Mouse (Mus musculus): ENCODE measurements around the gene Ap2m1. TPM values are rescaled to one million over a fixed set of nuclear protein-coding genes. Genes with fewer than 3 reads are reported as not detected.

Ap2m1 gene
- polyA plus RNA-seq (2015; fragmentation: Nextera tagmentation; extraction: Ambion mirVana): 274 and 285 TPM in 2 replicates

GRCm38 (mm10) chr16:20535296-20536080, at the start of gene Ap2m1:
Gene Ap2m1, plus strand, starts transcription at chr16:20535478.

GRCm38 (mm10) chr16:20498677-20499475, 36.4 kb upstream of the Ap2m1 start, which contains the start of gene Eif2b5:
Gene Eif2b5, plus strand, starts transcription at chr16:20498817.

GRCm38 (mm10) chr16:20516726-20517201, 18.5 kb upstream of the Ap2m1 start, which contains the start of gene Dvl3:
Gene Dvl3, plus strand, starts transcription at chr16:20516982.

GRCm38 (mm10) chr16:20548096-20548948, 13.0 kb downstream of the Ap2m1 start, which contains the start of gene Abcf3:
Gene Abcf3, plus strand, starts transcription at chr16:20548577.

GRCm38 (mm10) chr16:20589366-20589938, 54.2 kb downstream of the Ap2m1 start, which contains the start of gene Vwa5b2:
Gene Vwa5b2, plus strand, starts transcription at chr16:20589471.

Other genes with a start within 250 kb of the Ap2m1 start
- gene Parl, start 233.1 kb upstream of the Ap2m1 start, polyA plus RNA-seq (2015; fragmentation: Nextera tagmentation; extraction: Ambion mirVana): 68.5 and 71.8 TPM in 2 replicates
- gene Cyp2ab1, start 210.1 kb upstream of the Ap2m1 start, polyA plus RNA-seq (2015; fragmentation: Nextera tagmentation; extraction: Ambion mirVana): 0.06 and 0.10 TPM in 2 replicates
- 31.3 and 36.3 TPM in 2 replicates for gene Abcc5, start 109.1 kb upstream of the Ap2m1 start, polyA plus RNA-seq (2015; fragmentation: Nextera tagmentation; extraction: Ambion mirVana)
- gene Eif2b5, start 36.7 kb upstream of the Ap2m1 start, polyA plus RNA-seq (2015; fragmentation: Nextera tagmentation; extraction: Ambion mirVana): 42.9 and 44.8 TPM in 2 replicates
- gene Dvl3, start 18.5 kb upstream of the Ap2m1 start, polyA plus RNA-seq (2015; fragmentation: Nextera tagmentation; extraction: Ambion mirVana): 5.3 and 6.5 TPM in 2 replicates
- 30.9 and 32.4 TPM in 2 replicates for gene Abcf3, start 13.1 kb downstream of the Ap2m1 start, polyA plus RNA-seq (2015; fragmentation: Nextera tagmentation; extraction: Ambion mirVana)
- 0.07 and 0.22 TPM in 2 replicates for gene Vwa5b2, start 54.0 kb downstream of the Ap2m1 start, polyA plus RNA-seq (2015; fragmentation: Nextera tagmentation; extraction: Ambion mirVana)
- 16.6 and 16.8 TPM in 2 replicates for gene Eef1akmt4, start 76.1 kb downstream of the Ap2m1 start, polyA plus RNA-seq (2015; fragmentation: Nextera tagmentation; extraction: Ambion mirVana)
- gene Gm49333, start 76.1 kb downstream of the Ap2m1 start, polyA plus RNA-seq (2015; fragmentation: Nextera tagmentation; extraction: Ambion mirVana): not detected in 2 replicates
- gene Alg3, start 76.3 kb downstream of the Ap2m1 start, polyA plus RNA-seq (2015; fragmentation: Nextera tagmentation; extraction: Ambion mirVana): 16.0 and 16.1 TPM in 2 replicates
- gene Camk2n2, start 85.8 kb downstream of the Ap2m1 start, polyA plus RNA-seq (2015; fragmentation: Nextera tagmentation; extraction: Ambion mirVana): 0.12 and 0.33 TPM in 2 replicates
- 0.06 TPM in 1 of 2 replicates, not detected in the other for gene Ece2, start 94.3 kb downstream of the Ap2m1 start, polyA plus RNA-seq (2015; fragmentation: Nextera tagmentation; extraction: Ambion mirVana)
- 151 and 154 TPM in 2 replicates for gene Psmd2, start 116.2 kb downstream of the Ap2m1 start, polyA plus RNA-seq (2015; fragmentation: Nextera tagmentation; extraction: Ambion mirVana)
- 82.1 and 83.1 TPM in 2 replicates for gene Eif4g1, start 132.8 kb downstream of the Ap2m1 start, polyA plus RNA-seq (2015; fragmentation: Nextera tagmentation; extraction: Ambion mirVana)
- 1.3 and 3.4 TPM in 2 replicates for gene Fam131a, start 157.8 kb downstream of the Ap2m1 start, polyA plus RNA-seq (2015; fragmentation: Nextera tagmentation; extraction: Ambion mirVana)
- gene Polr2h, start 182.2 kb downstream of the Ap2m1 start, polyA plus RNA-seq (2015; fragmentation: Nextera tagmentation; extraction: Ambion mirVana): 55.6 and 56.8 TPM in 2 replicates
- 7.5 and 14.1 TPM in 2 replicates for gene Clcn2, start 182.3 kb downstream of the Ap2m1 start, polyA plus RNA-seq (2015; fragmentation: Nextera tagmentation; extraction: Ambion mirVana)
- gene Chrd, start 197.6 kb downstream of the Ap2m1 start, polyA plus RNA-seq (2015; fragmentation: Nextera tagmentation; extraction: Ambion mirVana): 0.69 and 1.0 TPM in 2 replicates
- 0.23 and 0.34 TPM in 2 replicates for gene Thpo, start 199.0 kb downstream of the Ap2m1 start, polyA plus RNA-seq (2015; fragmentation: Nextera tagmentation; extraction: Ambion mirVana)

Measured in spleen, postnatal 0 days (tissue).